Mouse (Mus musculus) testis, adult 2 months (tissue): ENCODE measurements at regions not wholly inside any gene's neighbourhood (a gene's known extent, or its start where the extent isn't known, plus 50 kb on each side); places are given as distances from the start of the nearest gene placed in this dataset.
"Not testable (repeated sequence)": the region's sequence is repeated elsewhere in the genome, so short reads cannot be mapped to it uniquely, and the experiment has no call there.

ENCODE experiments used
- CTCF ChIP-seq: fragments of 200-500 bp; IDR thresholded peaks from 2 replicates; pipeline ENCODE4 v1.5.1; 2012; ENCODE audit warnings: low read depth, mild to moderate bottlenecking, inconsistent platforms, low read length, moderate library complexity; ENCODE audit not compliant: control insufficient read depth, insufficient read depth, insufficient replicate concordance
- POLR2A ChIP-seq: fragments of 200-500 bp; IDR thresholded peaks from 2 replicates; pipeline ENCODE4 v1.6.1; 2012; ENCODE audit warnings: low read depth, mild to moderate bottlenecking, inconsistent platforms, low read length, moderate library complexity; ENCODE audit not compliant: control insufficient read depth

DNA sequence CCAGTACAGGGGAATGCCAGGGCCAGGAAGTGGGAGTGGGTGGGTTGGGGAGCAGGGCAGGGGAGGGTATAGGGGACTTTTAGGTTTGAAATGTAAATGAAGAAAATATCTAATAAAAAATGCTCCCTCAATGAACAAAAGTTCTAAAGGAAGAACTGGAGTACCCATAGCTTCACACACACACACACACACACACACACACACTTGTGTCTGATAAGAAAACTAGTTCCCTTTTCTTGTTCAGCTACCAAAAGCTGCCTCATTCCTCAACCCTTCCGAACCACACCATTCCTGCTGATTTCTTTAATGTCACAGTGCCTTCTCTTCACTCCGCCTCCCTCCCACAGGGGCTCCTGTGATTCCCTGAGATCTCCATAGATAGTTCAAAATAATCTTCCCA, 85.3 kb upstream of the Zfp637 start:
- not testable (repeated sequence) for TF ChIP-seq CTCF, POLR2A
